Mouse (Mus musculus) lung, postnatal 14 days (tissue): ENCODE results near the gene Tctex1d1.

Source experiments
- DNase-seq: peaks from one replicate; pipeline ENCODE4 v3.0.0; 2021

The Tctex1d1 gene

GRCm38 (mm10) chr4:102989391-102989790, 11.0 kb downstream of the Tctex1d1 start:
- DNase-seq, result no peak

DNA sequence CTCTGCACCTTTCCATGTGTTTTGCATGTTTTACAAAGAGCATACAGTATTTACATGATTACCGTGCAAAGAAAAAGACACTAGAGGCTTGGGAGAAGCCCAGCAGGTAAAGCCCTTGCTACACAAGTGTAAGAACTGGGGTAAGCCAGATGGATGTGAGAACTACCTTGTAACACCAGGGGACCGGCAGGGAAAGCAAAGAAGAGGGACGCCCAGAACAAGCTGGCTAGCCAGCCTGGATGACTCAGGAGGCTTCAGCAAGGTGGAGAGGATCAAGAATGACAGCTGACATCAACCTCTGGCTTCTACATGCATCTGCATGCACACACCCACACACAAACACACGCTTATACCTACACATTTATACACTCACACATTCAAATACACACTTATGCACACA, 11.6 kb downstream of the Tctex1d1 start:
- no peak for DNase-seq

DNA sequence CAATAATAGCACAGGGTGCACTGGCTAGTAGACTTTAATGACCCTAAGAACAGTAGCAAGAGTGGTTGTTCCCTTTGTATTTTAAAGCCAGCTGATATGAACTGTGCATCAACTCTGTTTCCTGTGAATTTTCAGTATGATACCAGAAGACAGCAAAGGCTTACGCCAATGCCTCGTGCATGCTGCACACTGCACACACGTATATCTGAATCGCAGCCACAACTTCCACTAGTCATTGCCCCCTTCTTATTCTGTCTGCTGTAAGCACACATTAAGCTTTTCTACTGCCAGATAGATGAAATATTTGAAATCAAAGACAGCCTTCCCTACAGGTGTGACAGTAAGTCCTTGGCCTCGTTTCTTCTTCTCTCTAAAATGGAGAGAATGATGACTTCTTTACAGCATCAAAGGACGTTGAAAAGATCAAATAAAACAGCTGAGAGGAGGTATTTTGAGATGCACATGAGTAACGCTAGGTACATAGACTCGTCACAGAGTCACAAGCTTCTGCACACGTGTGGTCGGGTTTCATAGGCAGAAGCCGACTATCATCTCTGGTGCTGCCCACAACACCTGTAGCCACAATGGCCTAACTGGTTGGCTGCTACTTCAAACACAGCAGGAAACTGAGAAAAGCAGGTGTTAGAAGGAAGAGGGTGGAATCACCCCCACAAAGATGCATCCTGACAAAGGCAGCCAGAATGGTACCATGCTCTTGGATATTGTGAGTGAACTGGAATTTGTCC, 12.4 kb downstream of the Tctex1d1 start:
- DNase-seq, result no peak

GRCm38 (mm10) chr4:102991685-102992084, 13.3 kb downstream of the Tctex1d1 start:
- no peak for DNase-seq

DNA sequence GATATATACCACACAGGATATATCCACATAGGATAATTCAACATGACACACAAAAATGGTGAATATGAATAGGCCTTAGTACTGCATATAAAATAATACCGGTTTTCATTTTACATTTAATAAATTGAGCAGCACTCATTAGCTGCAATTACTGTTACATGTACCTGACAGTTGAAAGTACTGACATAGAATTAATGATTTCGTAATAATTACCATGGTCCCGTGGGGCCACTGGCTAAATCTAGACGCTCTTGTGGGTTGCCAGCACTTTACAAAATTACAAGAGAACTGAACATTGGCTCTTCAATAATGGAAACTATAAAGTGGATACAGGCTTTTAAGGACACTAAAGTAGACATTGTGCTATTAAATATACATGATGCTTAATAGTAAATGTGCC, 26.3 kb downstream of the Tctex1d1 start:
- no peak for DNase-seq

GRCm38 (mm10) chr4:103005190-103005945, 27.0 kb downstream of the Tctex1d1 start:
- no peak for DNase-seq

DNA sequence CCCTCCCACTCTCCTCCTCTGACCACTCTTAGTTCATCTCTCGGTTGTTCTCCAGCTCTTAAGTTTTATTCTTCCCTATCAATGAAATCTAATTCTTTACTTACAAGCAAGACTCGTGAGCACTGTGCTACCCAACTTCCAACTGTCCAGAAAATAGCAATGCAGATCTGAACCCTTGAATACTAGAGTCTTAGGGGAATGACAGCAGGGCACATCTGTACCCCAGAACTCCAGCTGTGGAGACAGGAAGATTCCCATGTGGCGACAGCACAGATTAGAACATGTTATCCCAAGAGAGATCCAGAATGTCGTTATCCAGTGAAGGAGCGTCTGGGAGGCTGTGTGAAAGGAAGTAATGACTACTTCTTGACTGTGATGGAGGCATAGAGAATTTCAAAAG, 27.9 kb downstream of the Tctex1d1 start:
- no peak for DNase-seq

DNA sequence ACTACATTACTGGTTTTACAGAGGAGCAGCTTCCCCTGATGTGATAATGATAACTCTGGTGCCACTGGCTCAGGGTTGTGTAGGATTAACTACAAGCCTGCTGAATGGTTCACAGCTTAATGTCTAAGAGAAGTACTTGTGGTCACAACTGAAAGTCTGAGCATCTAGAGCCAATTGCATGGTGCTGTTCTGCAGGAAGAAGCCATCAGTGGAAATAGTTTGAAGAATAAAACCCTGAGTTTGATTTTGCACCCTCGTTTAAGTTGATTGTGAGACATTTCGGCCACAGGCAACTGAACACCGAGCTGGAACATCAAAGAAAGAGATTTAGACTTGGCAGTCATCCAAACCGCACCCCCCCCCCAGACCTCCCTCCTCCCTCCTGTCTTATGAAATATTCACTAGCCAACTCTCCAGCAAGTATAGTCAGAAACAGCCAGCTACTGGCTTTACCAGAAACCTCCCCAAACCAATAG, 28.6 kb downstream of the Tctex1d1 start:
- no peak for DNase-seq

DNA sequence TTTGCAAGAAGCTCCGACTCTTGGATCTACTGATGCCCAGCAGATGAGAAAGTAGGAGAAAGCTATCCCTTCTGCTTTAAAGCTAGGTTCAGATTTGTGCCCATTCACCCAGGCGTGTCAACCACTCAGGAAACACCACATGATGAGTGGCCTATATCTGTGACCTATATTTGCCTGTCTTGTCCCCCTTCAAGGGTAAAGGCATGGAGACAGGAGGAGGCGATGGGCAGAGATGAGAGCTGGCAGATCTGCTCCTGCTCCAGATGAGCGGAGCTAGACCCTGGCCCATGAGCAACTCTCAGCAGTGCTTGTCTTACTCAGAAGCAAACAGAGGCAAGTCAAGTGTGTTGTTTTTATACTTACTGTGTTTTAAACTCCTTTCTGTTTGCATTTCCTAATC, 32.3 kb downstream of the Tctex1d1 start:
- DNase-seq, result no peak

DNA sequence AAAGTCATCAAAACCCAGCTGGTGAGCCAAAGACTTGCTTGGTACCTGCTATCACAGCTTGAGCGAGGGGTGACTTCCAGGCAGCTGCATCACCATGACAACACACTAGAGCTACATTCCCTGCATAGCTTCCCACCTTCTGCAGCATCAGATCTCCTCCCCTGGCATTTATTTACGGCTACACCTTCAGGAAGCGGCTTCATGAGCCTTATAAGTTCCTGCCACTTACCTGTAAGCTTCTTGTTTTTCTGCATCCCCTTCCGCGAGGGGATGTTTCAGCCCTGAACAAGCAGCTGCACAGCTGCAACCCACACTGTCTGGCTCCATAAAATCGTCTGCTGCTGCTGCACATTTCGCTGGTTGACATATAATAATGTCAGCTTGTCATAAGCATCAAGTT, 33.4 kb downstream of the Tctex1d1 start:
- no peak for DNase-seq

GRCm38 (mm10) chr4:103013490-103013889, 35.1 kb downstream of the Tctex1d1 start:
- no peak for DNase-seq

- DNase-seq, result no peak
These were observed 48.2 kb downstream of the Tctex1d1 start, which contains the start of gene Insl5 for GRCm38 (mm10) chr4:103026621-103027020. Insl5 (minus strand) TSS chr4:103026842.

DNA sequence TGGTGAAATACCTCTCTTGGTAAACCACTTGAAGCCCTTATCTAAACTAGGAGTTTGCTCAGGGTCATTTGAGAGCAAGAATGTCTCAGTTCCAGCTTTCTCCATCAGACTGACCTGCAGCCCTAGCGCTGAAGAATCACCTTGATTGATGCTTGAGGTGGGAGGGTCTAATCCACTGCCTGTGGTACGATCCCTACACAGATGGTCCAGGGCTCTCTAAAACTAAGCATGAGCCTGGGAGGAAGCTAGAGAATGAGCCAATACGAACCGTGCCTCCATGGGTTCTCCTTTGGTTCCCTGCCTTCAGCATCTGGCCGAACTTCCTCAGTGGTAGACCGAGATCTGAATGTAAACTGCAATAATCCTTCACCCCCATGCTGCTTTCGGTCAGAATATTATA, 49.3 kb downstream of the Tctex1d1 start:
- no peak for DNase-seq

GRCm38 (mm10) chr4:103028177-103029088, 50.0 kb downstream of the Tctex1d1 start:
- no peak for DNase-seq

- DNase-seq, result no peak
These were observed 60.9 kb downstream of the Tctex1d1 start for GRCm38 (mm10) chr4:103039103-103039837.

DNA sequence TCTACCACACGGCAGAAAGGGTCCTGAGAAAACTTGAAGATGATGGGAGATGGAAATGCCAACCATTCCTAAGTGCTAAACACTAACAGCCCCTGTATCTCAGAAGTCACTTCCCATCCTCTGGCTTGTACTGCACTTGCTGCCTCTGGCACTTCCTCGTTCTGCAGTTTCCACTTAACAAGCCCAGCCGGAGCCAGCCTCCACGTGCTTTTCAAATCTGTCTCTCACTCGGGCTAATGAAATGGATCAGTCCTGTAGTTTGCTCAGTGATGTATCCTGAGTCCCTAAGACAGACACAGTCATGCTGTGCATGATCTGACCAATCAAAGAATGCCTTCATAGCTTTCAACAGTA, 61.4 kb downstream of the Tctex1d1 start:
- no peak for DNase-seq

DNA sequence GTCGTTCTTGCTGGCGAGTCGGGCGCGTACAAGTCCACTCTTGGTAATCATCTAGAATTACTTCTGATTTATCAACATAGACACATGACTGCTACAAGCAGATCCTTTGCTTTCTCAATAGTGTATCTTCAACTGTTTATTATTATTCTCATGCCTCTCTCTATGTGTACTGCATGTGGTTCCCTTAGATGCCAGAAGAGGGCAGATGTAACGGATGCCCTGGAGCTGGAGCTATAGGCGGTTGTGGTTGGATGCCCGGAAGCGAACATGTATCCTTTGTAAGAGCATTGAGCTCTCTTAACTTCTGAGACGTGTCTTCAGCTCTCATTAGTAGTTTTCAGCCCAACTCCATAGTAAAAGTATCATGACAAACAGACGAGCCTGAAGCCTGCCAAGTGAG, 64.6 kb downstream of the Tctex1d1 start:
- DNase-seq, result no peak

DNA sequence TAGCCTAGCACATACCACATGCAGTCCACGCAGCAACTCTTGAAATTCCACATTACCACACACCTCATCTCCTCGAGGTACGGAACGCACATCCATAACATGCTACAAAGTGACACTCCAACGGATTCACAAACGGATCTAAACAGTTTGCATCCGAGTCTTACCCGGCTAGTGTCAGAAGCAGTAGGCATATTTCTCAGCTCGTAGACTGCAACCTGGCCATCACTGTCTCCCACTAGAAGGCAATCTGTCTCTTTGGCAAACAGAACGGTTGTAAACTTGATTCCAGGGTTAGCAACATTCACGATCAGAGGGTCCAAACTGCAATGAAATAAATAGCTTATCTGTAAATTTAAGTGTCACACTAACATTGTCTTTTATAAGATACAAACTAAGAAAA, 69.6 kb downstream of the Tctex1d1 start:
- no peak for DNase-seq
